In the genomic region with DNA sequence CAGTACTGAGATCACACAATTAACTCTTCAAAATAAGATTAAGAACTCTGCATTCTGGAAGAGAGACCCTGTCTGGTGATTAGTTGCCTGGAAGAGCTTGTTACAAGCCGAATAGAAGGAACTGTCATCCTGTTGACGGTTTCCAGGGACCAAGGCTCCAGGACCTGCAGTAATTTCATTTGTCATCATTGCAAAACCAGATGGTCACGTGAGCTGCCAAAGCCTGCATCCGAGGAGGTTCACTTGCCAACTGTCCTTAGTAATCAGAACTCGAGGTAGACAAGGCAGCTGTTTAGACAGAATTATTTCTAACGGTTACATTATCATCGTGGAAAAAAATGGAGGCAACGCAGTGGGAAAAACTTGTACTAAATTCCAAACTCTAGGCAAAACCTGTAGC, we compare ENCODE assay signal across 17 mouse cellular contexts.
DNase-seq lines count a peak whose midpoint lies in the region; ATAC-seq and TF ChIP-seq lines count a peak whose summit lies in the region.
"Had no signal": no experiment of that assay in that cellular context is flagged by ENCODE, and none has a peak within 500 bp of the region (broad histone marks: within the 10 kb centered on the region; RNA-seq: fewer than 3 reads in every experiment).

No protein-coding gene starts in this region.

- H3ac ChIP-seq in C2C12 (ENCODE audit: control insufficient read depth, insufficient read length, low read depth): no peak overlapping the region

- peaks cover 4% of the 10 kb centered on the region; the same call in 1 of the 2 replicates for H3K4me1 ChIP-seq in forebrain, embryonic 14.5 days (ENCODE audit: control insufficient read depth, insufficient read depth, low read length)
- H3K4me1 ChIP-seq in forebrain, postnatal 0 days (ENCODE audit: insufficient read depth): no peaks in the 10 kb centered on the region
- peaks cover 8% of the 10 kb centered on the region for H3K4me1 ChIP-seq in embryonic facial prominence, embryonic 14.5 days (ENCODE audit: control insufficient read depth, insufficient read depth, low read length)
- H3K4me1 ChIP-seq in hindbrain, embryonic 12.5 days: 0 out of 2 replicates have a peak, but pooled peaks cover 2% of the 10 kb centered on the region
- H3K4me1 ChIP-seq: limb, embryonic 15.5 days had no signal

- no peak overlapping the region for H3K9ac ChIP-seq in forebrain, embryonic 14.5 days (ENCODE audit: low read length)
- H3K9ac ChIP-seq in forebrain, postnatal 0 days: no peak overlapping the region
- no peak overlapping the region for H3K9ac ChIP-seq in embryonic facial prominence, embryonic 14.5 days (ENCODE audit: low read depth, low read length)
- H3K9ac ChIP-seq in hindbrain, embryonic 12.5 days: no peak overlapping the region
- H3K9ac ChIP-seq: limb, embryonic 15.5 days had no signal

- H3K27ac ChIP-seq in forebrain, embryonic 14.5 days (ENCODE audit: low read depth, low read length): no peak overlapping the region
- no peak overlapping the region for H3K27ac ChIP-seq in forebrain, postnatal 0 days (ENCODE audit: low read depth, low read length)
- H3K27ac ChIP-seq in embryonic facial prominence, embryonic 14.5 days (replicated peaks; ENCODE audit: low read depth, low read length): no peak overlapping the region
- no peak overlapping the region for H3K27ac ChIP-seq in hindbrain, embryonic 12.5 days
- H3K27ac ChIP-seq: forebrain, embryonic 10.5 days; hindbrain, postnatal 0 days; kidney, postnatal 0 days; limb, embryonic 15.5 days had no signal

- H3K27me3 ChIP-seq in forebrain, embryonic 14.5 days (replicated peaks; ENCODE audit: control insufficient read depth, insufficient read depth, low read length): no peaks in the 10 kb centered on the region
- no peaks in the 10 kb centered on the region for H3K27me3 ChIP-seq in forebrain, postnatal 0 days (ENCODE audit: insufficient read depth, low read length)
- no peaks in the 10 kb centered on the region for H3K27me3 ChIP-seq in C2C12 (ENCODE audit: control insufficient read depth, insufficient read depth, insufficient read length)
- no peaks in the 10 kb centered on the region for H3K27me3 ChIP-seq in embryonic facial prominence, embryonic 14.5 days (replicated peaks; ENCODE audit: control insufficient read depth, insufficient read depth, low read length)
- no peaks in the 10 kb centered on the region for H3K27me3 ChIP-seq in hindbrain, embryonic 12.5 days
- H3K27me3 ChIP-seq: limb, embryonic 15.5 days; Patski had no signal

- H3K4me3 ChIP-seq in forebrain, embryonic 14.5 days (ENCODE audit: low read depth, low read length): no peak overlapping the region
- no peak overlapping the region for H3K4me3 ChIP-seq in forebrain, postnatal 0 days (ENCODE audit: low read depth, low read length)
- H3K4me3 ChIP-seq in C2C12 (ENCODE audit: insufficient read depth, poor library complexity, severe bottlenecking): no peak overlapping the region
- H3K4me3 ChIP-seq in embryonic facial prominence, embryonic 14.5 days (ENCODE audit: low read depth, low read length): no peak overlapping the region
- no peak overlapping the region for H3K4me3 ChIP-seq in hindbrain, embryonic 12.5 days
- H3K4me3 ChIP-seq: forebrain, embryonic 10.5 days; limb, embryonic 15.5 days had no signal

- H3K36me3 ChIP-seq in forebrain, embryonic 14.5 days (ENCODE audit: control insufficient read depth, insufficient read depth, low read length): no peaks in the 10 kb centered on the region
- no peaks in the 10 kb centered on the region for H3K36me3 ChIP-seq in forebrain, postnatal 0 days (ENCODE audit: insufficient read depth)
- no peaks in the 10 kb centered on the region for H3K36me3 ChIP-seq in C2C12 (ENCODE audit: control insufficient read depth, insufficient read depth)
- H3K36me3 ChIP-seq in embryonic facial prominence, embryonic 14.5 days (ENCODE audit: control insufficient read depth, insufficient read depth, low read length): no peaks in the 10 kb centered on the region
- no peaks in the 10 kb centered on the region for H3K36me3 ChIP-seq in hindbrain, embryonic 12.5 days
- H3K36me3 ChIP-seq: forebrain, embryonic 10.5 days; limb, embryonic 15.5 days had no signal

- ATAC-seq in forebrain, embryonic 14.5 days: no peak
- ATAC-seq in forebrain, postnatal 0 days: no peak
- no peak; the same call in 1 of the 2 replicates for ATAC-seq in embryonic facial prominence, embryonic 14.5 days (ENCODE audit: low read depth)
- no peak for ATAC-seq in hindbrain, embryonic 12.5 days (ENCODE audit: low FRiP score)
- ATAC-seq: hindbrain, postnatal 0 days; Patski had no signal

- no peaks in the 10 kb centered on the region for H3K9me3 ChIP-seq in forebrain, embryonic 14.5 days (replicated peaks; ENCODE audit: control insufficient read depth, low read length)
- no peaks in the 10 kb centered on the region for H3K9me3 ChIP-seq in forebrain, postnatal 0 days (ENCODE audit: low read length)
- no peaks in the 10 kb centered on the region for H3K9me3 ChIP-seq in embryonic facial prominence, embryonic 14.5 days (ENCODE audit: control insufficient read depth, low read length)
- no peaks in the 10 kb centered on the region for H3K9me3 ChIP-seq in hindbrain, embryonic 12.5 days (replicated peaks)
- H3K9me3 ChIP-seq: forebrain, embryonic 10.5 days; limb, embryonic 15.5 days had no signal

- TF ChIP-seq CTCF in forebrain, postnatal 0 days (IDR thresholded peaks at IDR 0.05; ENCODE audit: low read depth): no peak
- TF ChIP-seq CTCF in C2C12 (IDR thresholded peaks at IDR 0.05; ENCODE audit: control insufficient read depth, insufficient read depth, insufficient read length): no peak

- no peak overlapping the region for H3K4me2 ChIP-seq in forebrain, embryonic 14.5 days (ENCODE audit: low read length)
- H3K4me2 ChIP-seq in forebrain, postnatal 0 days (ENCODE audit: low read depth): no peak overlapping the region
- no peak overlapping the region for H3K4me2 ChIP-seq in embryonic facial prominence, embryonic 14.5 days (ENCODE audit: low read depth, low read length)
- no peak overlapping the region for H3K4me2 ChIP-seq in hindbrain, embryonic 12.5 days (replicated peaks)
- H3K4me2 ChIP-seq: limb, embryonic 15.5 days had no signal

- 59% methylated on average over 8 of the region's 8 CpGs for WGBS in forebrain, embryonic 14.5 days
- 41% methylated on average over 8 of the region's 8 CpGs for WGBS in forebrain, postnatal 0 days
- 58% methylated on average over 8 of the region's 8 CpGs for WGBS in embryonic facial prominence, embryonic 14.5 days
- WGBS in hindbrain, embryonic 12.5 days: 74% methylated on average over 8 of the region's 8 CpGs

- H3K79me2 ChIP-seq in C2C12 (ENCODE audit: control insufficient read depth, insufficient read depth): no peaks in the 10 kb centered on the region

- H3K79me3 ChIP-seq in C2C12 (ENCODE audit: low read depth): no peaks in the 10 kb centered on the region

- DNase-seq in forebrain, embryonic 14.5 days (ENCODE audit: low spot score): peak; percentile 42
- no peak for DNase-seq in forebrain, postnatal 0 days
- DNase-seq in MN1 (ENCODE audit: low spot score): peak; percentile 90
- DNase-seq in embryonic facial prominence, embryonic 14.5 days (ENCODE audit: low spot score): peak; percentile 56
- DNase-seq in thymus, adult 18-20 months: no peak
- DNase-seq: gastrocnemius, postnatal 14 days; kidney, adult 18-20 months; lung, postnatal 10 days; midbrain, embryonic 14.5 days; thymus, postnatal 25 days had no signal

TF ChIP-seq in C2C12, 6 proteins besides CTCF, POLR2A, EP300 and RAD21:
- no peak for TF ChIP-seq MYOD1 (IDR thresholded peaks at IDR 0.05; ENCODE audit: control insufficient read depth, insufficient read length, low read depth)
- TF ChIP-seq USF1 (IDR thresholded peaks at IDR 0.05; ENCODE audit: low read depth): peak; percentile 74

Comparison
In these comparisons a context has a peak if more than half of its experiments do, and no peak if none do; other contexts are left out.
1. DNase-seq: peak in forebrain, embryonic 14.5 days (single experiment), MN1 (single experiment) and embryonic facial prominence, embryonic 14.5 days (single experiment); none in forebrain, postnatal 0 days (single experiment) and thymus, adult 18-20 months (0 of 2).